Mouse (Mus musculus) forebrain, embryonic 12.5 days (tissue): Measurements from ENCODE around the gene Acot7. TPM values are rescaled to one million over a fixed set of nuclear protein-coding genes. Genes with fewer than 3 reads are reported as not detected.

Experiments
- ATAC-seq: fragments of 200-750 bp; cut with Nextera tagmentation; 2 replicates; pipeline ENCODE4 v1.8.0; 2017; ENCODE audit warnings: moderate TSS enrichment; ENCODE audit not compliant: low FRiP score
- H3K27ac ChIP-seq: fragments of 300-500 bp; sonication (generic); 2 replicates; pipeline ENCODE4 v1.5.1; 2016; ENCODE audit warnings: mild to moderate bottlenecking
- H3K27me3 ChIP-seq: fragments of 300-500 bp; sonication (generic); 2 replicates; pipeline ENCODE4 v1.6.1; 2016; ENCODE audit warnings: mild to moderate bottlenecking
- H3K36me3 ChIP-seq: fragments of 300-500 bp; sonication (generic); replicated peaks from 2 replicates; pipeline ENCODE4 v1.6.1; 2016; ENCODE audit warnings: mild to moderate bottlenecking
- H3K4me1 ChIP-seq: fragments of 300-500 bp; sonication (generic); 2 replicates; pipeline ENCODE4 v1.6.1; 2016
- H3K4me2 ChIP-seq: fragments of 300-500 bp; sonication (generic); 2 replicates; pipeline ENCODE4 v1.6.1; 2016; ENCODE audit warnings: mild to moderate bottlenecking, moderate library complexity
- H3K4me3 ChIP-seq: fragments of 300-500 bp; sonication (generic); replicated peaks from 2 replicates; pipeline ENCODE4 v1.5.1; 2016; ENCODE audit warnings: mild to moderate bottlenecking
- H3K9ac ChIP-seq: fragments of 300-500 bp; sonication (generic); 2 replicates; pipeline ENCODE4 v1.6.1; 2016; ENCODE audit warnings: mild to moderate bottlenecking
- H3K9me3 ChIP-seq: fragments of 300-500 bp; sonication (generic); 2 replicates; pipeline ENCODE4 v1.6.1; 2016
- WGBS: fragments of 180-500 bp; shearing (Covaris S2); methylation state at CpG from one replicate; pipeline ENCODE4 v1.1.7; 2016; 5-methylcytosine and 5-hydroxymethylcytosine counted together
- polyA plus RNA-seq: library from polyadenylated mRNA; unstranded; fragments of >200 nt; fragmentation: Nextera tagmentation; extraction: Ambion mirVana; gene quantifications from 2 replicates; pipeline ENCODE4 v1.2.1, GENCODE M21; 2016

The Acot7 gene
- polyA plus RNA-seq, 1 experiment from 2014 or later: 85.9 TPM

DNA sequence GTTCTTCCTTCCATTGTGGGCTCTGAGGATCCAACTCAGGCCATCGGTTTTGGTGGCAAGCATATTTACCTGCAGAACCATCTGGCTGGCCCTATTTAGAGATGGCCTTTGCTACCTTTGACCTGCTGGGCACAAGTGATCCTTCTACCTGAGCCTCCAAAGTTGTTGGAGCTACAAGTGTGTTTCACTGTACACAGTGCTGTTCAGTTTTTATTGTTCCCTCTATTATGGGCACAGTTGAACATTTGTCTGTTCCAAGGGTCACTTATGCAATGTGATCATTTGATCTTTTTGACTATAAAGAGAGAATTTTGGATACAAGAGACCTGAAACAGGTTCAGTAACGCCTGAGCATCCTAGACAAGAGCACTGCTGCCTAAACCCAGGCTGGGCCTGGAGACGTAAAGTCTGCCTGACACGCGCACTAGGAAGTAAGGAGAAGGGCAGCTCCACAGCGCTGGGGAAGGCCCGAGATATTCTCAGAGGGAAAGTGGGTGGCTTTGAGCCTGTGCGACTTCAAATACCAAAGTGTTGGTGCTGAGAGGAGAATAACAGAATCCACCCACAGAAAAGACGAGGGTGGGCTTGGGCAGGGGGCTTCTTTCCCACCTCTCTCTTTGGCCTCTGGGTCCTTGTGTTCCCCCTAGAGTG lies 65.4 kb downstream of the Acot7 start:
- no peak for ATAC-seq
- H3K27ac ChIP-seq: no peak overlapping the region
- WGBS: 92% methylated on average over 9 of the region's 9 CpGs

DNA sequence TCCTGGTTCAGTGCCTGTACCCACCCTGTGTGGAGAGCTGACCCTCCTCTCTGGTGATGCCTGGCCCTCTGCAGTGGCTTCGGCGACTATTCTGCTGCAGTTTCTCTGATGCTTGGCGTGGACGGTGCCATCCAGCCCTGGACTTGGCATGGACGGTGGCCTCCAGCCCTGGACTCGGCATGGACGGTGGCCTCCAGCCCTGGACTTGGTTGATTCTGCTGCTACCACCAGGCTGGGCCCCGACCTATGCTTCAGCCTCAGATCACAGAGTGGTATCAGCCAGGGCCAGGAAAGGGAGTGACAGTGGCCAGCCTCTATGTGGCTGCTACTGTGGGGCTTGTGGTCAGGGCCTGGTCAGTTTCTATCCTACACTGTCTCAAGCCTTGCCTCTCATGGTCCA lies 66.0 kb downstream of the Acot7 start:
- Histone ChIP-seq H3K4me2 (no peak overlapping the region), H3K27me3 (no peaks in the 10 kb centered on the region), H3K9ac (no peak overlapping the region), H3K4me1 (peaks cover 8% of the 10 kb centered on the region; the same call in 1 of the 2 replicates), H3K27ac (no peak overlapping the region), H3K9me3 (no peaks in the 10 kb centered on the region), H3K36me3 (peaks cover 15% of the 10 kb centered on the region; the same call in 1 of the 2 replicates), H3K4me3 (no peak overlapping the region)
- WGBS: 90% methylated on average over 8 of the region's 8 CpGs
- ATAC-seq: no peak

More for the DNA sequence above, 65.4 kb downstream of the Acot7 start:
- Histone ChIP-seq H3K27me3 (no peaks in the 10 kb centered on the region), H3K4me3 (no peak overlapping the region), H3K4me2 (no peak overlapping the region), H3K9me3 (no peaks in the 10 kb centered on the region), H3K9ac (no peak overlapping the region), H3K36me3 (peaks cover 20% of the 10 kb centered on the region; the same call in 1 of the 2 replicates), H3K4me1 (peaks cover 8% of the 10 kb centered on the region; the same call in 1 of the 2 replicates)

DNA sequence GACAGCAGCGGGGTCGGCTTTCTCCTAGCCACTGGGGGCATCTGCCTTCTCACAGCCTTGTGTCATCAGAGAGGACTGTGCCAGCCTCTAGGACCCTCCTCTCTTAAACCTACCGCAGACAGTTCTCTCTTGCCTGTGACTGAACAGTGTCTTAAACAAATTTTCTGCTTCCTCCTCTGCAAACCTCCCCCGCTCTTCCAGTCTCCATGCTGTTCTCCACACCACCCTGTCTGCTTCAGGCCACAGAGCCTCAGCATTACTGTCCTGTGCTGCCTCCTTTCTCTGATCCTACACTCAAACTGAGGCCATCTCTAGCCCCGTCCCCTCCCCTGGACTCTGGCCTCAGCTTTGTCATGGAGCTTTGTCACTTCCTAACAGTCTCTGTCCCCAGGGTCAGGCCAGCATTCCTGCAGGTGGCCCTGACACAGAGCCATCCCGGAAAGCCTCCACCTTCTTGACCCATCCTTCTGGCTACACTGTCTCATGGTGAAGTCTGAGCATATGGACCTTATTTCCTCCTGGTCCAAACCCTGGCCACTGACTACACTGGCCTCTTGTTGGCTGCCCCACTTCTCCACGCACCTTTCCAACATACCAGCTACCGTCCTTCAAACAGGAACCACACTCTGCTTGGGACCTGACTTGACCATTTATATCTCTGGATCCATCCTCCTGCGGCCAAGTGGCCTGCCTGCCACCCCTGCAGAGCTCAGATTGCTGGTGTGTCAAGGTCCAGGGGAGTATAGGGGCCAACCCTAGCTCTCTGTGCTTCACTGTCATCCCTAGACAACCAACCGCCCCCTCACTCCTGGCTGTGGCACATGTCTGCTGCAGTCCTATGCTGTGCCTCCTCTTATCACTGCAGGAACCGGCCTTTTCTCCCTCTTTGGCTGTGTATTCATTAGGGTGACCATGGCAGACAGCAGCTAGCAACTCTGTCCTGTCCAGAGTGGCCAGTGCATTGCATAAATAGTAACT lies 66.9 kb downstream of the Acot7 start:
- no peak overlapping the region for H3K9ac ChIP-seq
- H3K9me3 ChIP-seq: no peaks in the 10 kb centered on the region
- no peak for ATAC-seq
- no peaks in the 10 kb centered on the region for H3K27me3 ChIP-seq
- WGBS: 88% methylated on average over 11 of the region's 11 CpGs
- H3K27ac ChIP-seq: no peak overlapping the region
- H3K36me3 ChIP-seq: peaks cover 9% of the 10 kb centered on the region; the same call in 1 of the 2 replicates
- H3K4me3 ChIP-seq: no peak overlapping the region
- H3K4me2 ChIP-seq: no peak overlapping the region
- peaks cover 8% of the 10 kb centered on the region; the same call in 1 of the 2 replicates for H3K4me1 ChIP-seq

DNA sequence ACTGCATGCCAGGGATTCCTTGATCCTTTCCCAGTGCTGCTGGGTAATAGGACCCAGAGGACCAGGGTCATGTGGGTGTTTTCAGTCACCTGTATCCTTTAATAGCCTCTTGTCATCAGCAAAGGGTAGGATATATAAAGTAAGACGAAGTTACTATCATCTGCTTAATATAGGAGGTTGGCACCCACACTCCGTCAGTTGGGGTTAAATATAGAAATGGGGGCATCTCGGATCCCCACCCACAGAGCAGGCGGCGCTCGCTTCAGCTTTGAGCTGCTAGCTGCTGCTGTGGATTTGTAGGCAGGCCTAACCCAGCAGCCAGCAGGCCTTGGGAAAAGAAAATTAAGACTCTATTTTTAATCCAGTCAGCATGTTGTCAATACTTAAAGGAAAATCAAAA lies 68.1 kb downstream of the Acot7 start:
- Histone ChIP-seq H3K4me1 (peaks cover 8% of the 10 kb centered on the region; the same call in 1 of the 2 replicates), H3K36me3 (0 out of 2 replicates have a peak, but pooled peaks cover 3% of the 10 kb centered on the region), H3K27me3 (no peaks in the 10 kb centered on the region), H3K4me2 (no peak overlapping the region), H3K27ac (no peak overlapping the region), H3K4me3 (no peak overlapping the region), H3K9me3 (no peaks in the 10 kb centered on the region), H3K9ac (no peak overlapping the region)
- ATAC-seq: no peak
- WGBS: 86% methylated on average over 6 of the region's 6 CpGs

DNA sequence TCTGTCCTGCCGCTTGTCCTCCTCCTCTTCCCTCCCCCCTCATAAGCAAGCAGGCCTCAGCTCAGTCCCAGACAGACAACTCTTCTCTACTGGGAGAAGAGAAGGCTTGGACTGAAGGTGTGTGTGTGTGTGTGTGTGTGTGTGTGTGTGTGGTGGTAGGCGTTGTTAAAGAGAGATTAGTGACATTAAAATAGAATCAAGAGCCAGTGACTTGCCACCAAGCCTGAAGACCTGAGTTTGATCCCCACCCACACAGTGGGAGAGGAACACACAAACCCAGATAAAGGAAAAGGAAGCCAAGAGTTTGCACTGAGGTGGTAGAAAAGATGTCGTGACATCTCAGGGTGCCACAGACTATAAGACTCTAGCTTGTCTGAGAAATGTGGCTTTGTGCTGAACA lies 69.3 kb downstream of the Acot7 start:
- Histone ChIP-seq H3K9me3 (no peaks in the 10 kb centered on the region), H3K4me1 (peaks cover 8% of the 10 kb centered on the region; the same call in 1 of the 2 replicates), H3K4me2 (no peak overlapping the region), H3K27me3 (no peaks in the 10 kb centered on the region), H3K9ac (no peak overlapping the region), H3K27ac (no peak overlapping the region), H3K4me3 (no peak overlapping the region), H3K36me3 (0 out of 2 replicates have a peak, but pooled peaks cover 3% of the 10 kb centered on the region)
- ATAC-seq: no peak
- WGBS: 82% methylated on average over 3 of the region's 3 CpGs

DNA sequence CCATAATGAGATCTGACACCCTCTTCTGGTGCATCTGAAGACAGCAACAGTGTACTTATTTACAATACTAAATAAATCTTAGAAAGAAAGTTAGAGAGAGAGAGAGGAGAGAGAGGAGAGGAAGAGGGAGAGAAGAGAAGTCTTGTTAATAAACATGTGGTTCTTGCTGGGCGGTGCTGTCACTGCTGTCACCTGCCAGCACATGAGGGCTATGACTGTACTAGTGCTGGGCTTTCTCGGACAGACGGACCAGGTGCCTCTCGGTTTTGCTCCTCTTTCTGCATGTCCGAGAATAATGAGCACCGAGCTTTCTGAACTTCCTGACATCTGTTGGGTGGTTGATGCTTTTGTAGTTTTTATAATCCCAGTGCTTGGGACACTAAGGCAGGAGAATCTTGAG lies 72.7 kb downstream of the Acot7 start:
- Histone ChIP-seq H3K4me3 (no peak overlapping the region), H3K36me3 (peaks cover 11% of the 10 kb centered on the region; the same call in 1 of the 2 replicates), H3K4me1 (peaks cover 8% of the 10 kb centered on the region), H3K27me3 (no peaks in the 10 kb centered on the region), H3K9ac (no peak overlapping the region), H3K9me3 (no peaks in the 10 kb centered on the region), H3K27ac (no peak overlapping the region), H3K4me2 (no peak overlapping the region)
- 92% methylated on average over 6 of the region's 6 CpGs for WGBS
- no peak for ATAC-seq

DNA sequence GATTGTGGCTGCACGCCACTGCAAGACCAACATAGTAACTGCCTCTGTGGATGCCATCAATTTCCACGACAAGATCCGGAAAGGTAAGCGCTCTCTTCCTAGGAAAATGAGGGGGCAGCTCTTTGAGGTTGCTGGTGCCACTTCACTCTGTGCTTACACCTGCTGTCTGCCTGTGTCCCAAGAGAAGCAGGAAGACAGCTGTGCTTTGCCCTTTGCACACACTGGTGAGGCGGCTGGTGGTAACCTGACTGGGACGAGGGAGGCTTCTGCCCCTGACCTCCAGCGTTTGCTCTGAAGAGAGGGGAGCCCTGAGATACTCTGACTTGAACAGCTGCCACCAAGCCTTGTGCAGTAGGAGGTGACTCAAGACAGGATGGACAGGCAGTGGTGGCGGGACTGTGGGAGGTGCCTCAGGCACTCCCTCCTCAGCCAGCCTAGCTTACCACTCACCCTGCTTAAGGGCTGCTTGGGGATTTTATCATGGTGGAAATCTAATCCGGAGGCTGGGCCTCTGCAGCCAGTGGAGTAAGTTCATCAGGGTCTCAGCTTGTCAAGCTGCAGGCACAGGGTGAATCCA lies 75.3 kb downstream of the Acot7 start:
- WGBS: 79% methylated on average over 9 of the region's 9 CpGs
- no peak for ATAC-seq
- Histone ChIP-seq H3K27me3 (no peaks in the 10 kb centered on the region), H3K4me2 (no peak overlapping the region), H3K9me3 (no peaks in the 10 kb centered on the region), H3K9ac (no peak overlapping the region), H3K36me3 (peaks cover 11% of the 10 kb centered on the region; the same call in 1 of the 2 replicates), H3K4me1 (no peaks in the 10 kb centered on the region; the same call in 1 of the 2 replicates), H3K4me3 (no peak overlapping the region), H3K27ac (no peak overlapping the region)

DNA sequence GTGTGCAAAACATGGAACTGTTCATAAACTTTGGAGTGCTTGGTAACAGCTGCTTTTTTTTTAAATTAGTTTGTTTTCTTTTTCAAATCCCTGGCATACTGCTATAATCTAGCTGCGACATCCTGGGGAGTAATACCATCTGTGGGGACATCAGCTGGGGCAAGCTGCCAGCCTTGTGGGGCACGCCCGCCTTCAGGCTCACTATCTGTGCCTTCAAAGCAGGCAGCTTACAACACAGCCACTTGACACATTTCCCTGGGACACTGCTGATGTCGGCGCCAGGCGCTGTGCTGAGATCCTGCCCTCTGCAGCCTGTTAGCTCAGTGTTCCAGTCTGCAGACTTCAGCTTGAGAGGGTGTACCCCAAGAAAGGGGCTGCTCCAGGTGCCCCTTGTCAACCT lies 79.1 kb downstream of the Acot7 start:
- WGBS: 74% methylated on average over 6 of the region's 6 CpGs
- Histone ChIP-seq H3K4me2 (no peak overlapping the region), H3K4me3 (no peak overlapping the region), H3K27ac (no peak overlapping the region), H3K9me3 (no peaks in the 10 kb centered on the region), H3K4me1 (peaks cover 2% of the 10 kb centered on the region; the same call in 1 of the 2 replicates), H3K36me3 (peaks cover 12% of the 10 kb centered on the region), H3K27me3 (no peaks in the 10 kb centered on the region), H3K9ac (no peak overlapping the region)
- ATAC-seq: no peak

DNA sequence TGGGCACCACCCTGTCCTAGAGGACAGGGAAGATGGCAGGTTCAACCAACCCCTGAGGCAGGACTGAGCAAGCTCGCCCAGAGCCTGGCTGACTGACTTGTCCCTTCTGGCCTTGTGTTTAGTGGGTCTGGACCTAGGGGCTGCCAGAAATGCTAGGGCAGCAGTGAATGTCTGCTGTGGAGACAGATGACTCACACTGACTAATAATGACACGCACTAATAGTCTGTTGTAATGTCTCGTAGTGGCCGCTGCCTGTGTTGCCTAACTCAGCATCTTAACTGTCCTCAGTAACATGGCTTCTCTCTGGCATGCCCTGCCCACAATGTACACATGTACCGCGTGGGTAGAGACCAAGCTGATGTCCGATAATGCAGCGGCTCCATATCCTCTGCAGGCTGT lies 82.5 kb downstream of the Acot7 start:
- no peak overlapping the region for H3K9ac ChIP-seq
- H3K9me3 ChIP-seq: no peaks in the 10 kb centered on the region
- 94% methylated on average over 8 of the region's 8 CpGs for WGBS
- no peak for ATAC-seq
- H3K27me3 ChIP-seq: no peaks in the 10 kb centered on the region
- H3K36me3 ChIP-seq: peaks cover 10% of the 10 kb centered on the region
- H3K4me3 ChIP-seq: no peak overlapping the region
- H3K4me1 ChIP-seq: peaks cover 15% of the 10 kb centered on the region
- H3K27ac ChIP-seq: no peak overlapping the region
- no peak overlapping the region for H3K4me2 ChIP-seq

DNA sequence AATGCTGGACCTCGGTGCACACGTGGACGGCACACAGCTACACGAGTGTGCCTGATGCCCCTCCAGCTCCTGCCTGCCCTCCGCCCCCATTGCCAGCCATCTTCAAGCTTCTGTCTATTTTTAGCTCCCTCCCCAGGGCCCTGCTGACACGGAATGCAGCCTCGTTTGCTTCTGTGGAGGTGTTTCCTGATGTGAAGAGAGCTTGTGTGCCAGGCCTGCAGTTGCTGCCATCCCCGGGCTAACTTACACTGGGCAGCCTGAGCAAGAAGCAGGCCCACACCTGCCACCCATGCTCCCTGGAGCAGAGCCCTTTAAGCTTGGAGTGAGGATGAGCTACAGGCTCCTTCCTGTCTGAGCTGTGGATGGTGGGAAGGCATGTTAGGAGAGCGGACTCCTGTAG lies 84.3 kb downstream of the Acot7 start:
- Histone ChIP-seq H3K27ac (no peak overlapping the region), H3K27me3 (no peaks in the 10 kb centered on the region), H3K4me3 (no peak overlapping the region), H3K36me3 (peaks cover 10% of the 10 kb centered on the region), H3K9me3 (no peaks in the 10 kb centered on the region), H3K9ac (no peak overlapping the region), H3K4me2 (no peak overlapping the region), H3K4me1 (peaks cover 15% of the 10 kb centered on the region)
- WGBS: 81% methylated on average over 9 of the region's 9 CpGs
- no peak for ATAC-seq

DNA sequence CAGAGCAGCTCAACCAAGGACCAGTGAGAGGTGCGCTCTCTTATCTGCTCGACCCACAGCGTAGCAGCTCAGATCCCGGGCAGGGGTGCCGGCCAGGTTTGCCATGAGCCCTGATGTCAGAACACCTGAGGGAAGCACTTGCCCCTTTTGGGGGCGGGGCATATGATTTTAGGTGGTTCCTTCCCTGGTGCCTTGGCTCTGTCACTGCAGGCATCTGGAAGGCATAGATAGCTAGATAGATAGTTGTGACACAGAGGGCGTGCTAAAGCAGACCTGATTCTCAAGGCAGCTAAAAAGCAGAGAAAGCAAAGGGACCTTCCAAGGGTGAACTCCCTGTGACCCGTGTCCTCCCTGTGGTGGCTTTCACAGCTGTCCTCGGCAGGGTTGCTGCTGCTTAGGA lies 85.2 kb downstream of the Acot7 start:
- no peak overlapping the region for H3K4me3 ChIP-seq
- no peak overlapping the region for H3K27ac ChIP-seq
- no peak for ATAC-seq
- H3K9me3 ChIP-seq: no peaks in the 10 kb centered on the region
- peaks cover 15% of the 10 kb centered on the region for H3K4me1 ChIP-seq
- peaks cover 10% of the 10 kb centered on the region for H3K36me3 ChIP-seq
- 75% methylated on average over 9 of the region's 9 CpGs for WGBS
- H3K9ac ChIP-seq: no peak overlapping the region
- no peak overlapping the region for H3K4me2 ChIP-seq
- no peaks in the 10 kb centered on the region for H3K27me3 ChIP-seq

DNA sequence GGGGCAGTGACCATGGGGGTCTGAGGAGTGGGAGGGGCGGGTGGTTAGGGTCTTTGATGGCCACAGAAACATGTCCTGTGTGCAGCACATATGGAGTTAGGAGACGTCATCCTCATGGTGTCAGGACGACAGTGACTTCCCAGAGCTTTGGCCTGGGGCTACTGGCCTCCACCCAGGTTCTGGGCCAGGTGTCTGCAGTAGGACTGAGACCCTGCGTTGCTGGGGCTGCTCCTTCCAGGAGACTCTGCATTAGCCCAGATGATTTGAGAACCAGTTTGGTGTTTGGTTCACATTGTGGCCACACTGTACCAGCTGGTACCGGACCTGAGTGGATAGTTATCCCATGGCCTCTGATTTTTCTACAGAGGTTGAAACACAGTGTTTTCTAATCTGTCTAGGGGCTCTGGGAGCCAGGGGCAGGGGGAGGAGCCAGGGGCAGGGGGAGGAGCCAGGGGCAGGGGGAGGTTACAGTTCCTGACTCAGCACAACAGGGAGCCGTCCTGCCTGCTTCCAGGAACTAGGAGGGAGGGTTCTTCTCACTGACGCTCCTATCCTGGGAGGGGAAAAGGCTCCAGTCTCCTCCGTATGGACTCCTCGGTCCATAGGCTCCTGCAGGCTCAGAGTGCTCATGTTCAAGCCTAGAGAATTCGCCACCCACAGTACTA lies 85.7 kb downstream of the Acot7 start:
- H3K4me2 ChIP-seq: no peak overlapping the region
- 34% methylated on average over 10 of the region's 10 CpGs for WGBS
- ATAC-seq: no peak
- no peak overlapping the region for H3K9ac ChIP-seq
- peaks cover 15% of the 10 kb centered on the region for H3K4me1 ChIP-seq
- H3K27me3 ChIP-seq: no peaks in the 10 kb centered on the region
- no peaks in the 10 kb centered on the region for H3K9me3 ChIP-seq
- no peak overlapping the region for H3K4me3 ChIP-seq
- H3K27ac ChIP-seq: no peak overlapping the region
- H3K36me3 ChIP-seq: peaks cover 10% of the 10 kb centered on the region
